Mouse (Mus musculus): ENCODE results near the gene Zdhhc23. TPM values are rescaled to one million over a fixed set of nuclear protein-coding genes. Genes with fewer than 3 reads are reported as not detected.

Zdhhc23 gene
- total and polyA plus RNA-seq, 3 experiments, result 0.33 to 1.1 (median 1.1) TPM

Small RNAs within 50 kb of the gene (microRNA-seq; reads per million reads assigned to microRNA genes)
- gene Mir3470b, result 0 reads per million in 2 experiments

Other genes starting within 250 kb of the Zdhhc23 start
- not detected for gene Drd3, start 225.8 kb downstream of the Zdhhc23 start, total RNA-seq (2021)
- 0.07 and 0.11 TPM in 2 replicates for gene Drd3, start 225.8 kb downstream of the Zdhhc23 start, polyA plus RNA-seq (2012; rRNA removed)
- 1 to 10 TPM; 4.7 to 6.0 TPM for gene Ccdc191, start 90.0 kb downstream of the Zdhhc23 start, total RNA-seq (2021)
- 0.86 and 1.6 TPM in 2 replicates for gene Ccdc191, start 90.0 kb downstream of the Zdhhc23 start, polyA plus RNA-seq (2012; rRNA removed)
- gene Qtrt2, start 53.0 kb downstream of the Zdhhc23 start, total RNA-seq (2021), result 10 to 100 TPM; 28.0 TPM
- gene Qtrt2, start 53.0 kb downstream of the Zdhhc23 start, polyA plus RNA-seq (2012; rRNA removed), result 6.2 and 15.6 TPM in 2 replicates
- gene Gramd1c, start 83.6 kb upstream of the Zdhhc23 start, total RNA-seq (2021), result 1 to 10 TPM in 1 of 2 experiments, under 1 TPM in 1; 0.97 to 1.8 TPM
- gene Gramd1c, start 83.6 kb upstream of the Zdhhc23 start, polyA plus RNA-seq (2012; rRNA removed), result 0.03 TPM in 2 replicates
- 100 to 1,000 TPM; 140 to 162 TPM for gene Atp6v1a, start 159.9 kb upstream of the Zdhhc23 start, total RNA-seq (2021)
- gene Atp6v1a, start 159.9 kb upstream of the Zdhhc23 start, polyA plus RNA-seq (2012; rRNA removed), result 10.5 and 12.9 TPM in 2 replicates
- 10 to 100 TPM; 73.5 to 81.3 TPM for gene Naa50, start 160.0 kb upstream of the Zdhhc23 start, total RNA-seq (2021)
- gene Naa50, start 160.0 kb upstream of the Zdhhc23 start, polyA plus RNA-seq (2012; rRNA removed), result 14.6 and 22.8 TPM in 2 replicates
- 10 to 100 TPM; 17.0 to 24.6 TPM for gene Usf3, start 193.5 kb upstream of the Zdhhc23 start, total RNA-seq (2021)
- 3.1 and 5.0 TPM in 2 replicates for gene Usf3, start 193.5 kb upstream of the Zdhhc23 start, polyA plus RNA-seq (2012; rRNA removed)

All from adrenal gland, adult 2 months (tissue).